Mouse (Mus musculus): ENCODE measurements around the gene Slc35a3.

- TF ChIP-seq POLR2A (IDR thresholded peaks at IDR 0.05; ENCODE audit: borderline replicate concordance, control insufficient read depth, low read depth, low read length) (peak; percentile 31; the same call in 1 of the 2 replicates), CTCF (IDR thresholded peaks at IDR 0.05; ENCODE audit: control insufficient read depth, insufficient read depth, low read length) (no peak)
These were observed 801 bp downstream of the Slc35a3 start for GRCm38 (mm10) chr3:116711624-116712435.

Measured in bone marrow, adult 2 months (tissue).